Mouse (Mus musculus) mesoderm, embryonic 11.5 days (tissue): ENCODE measurements around the gene Celsr1.
A peak's percentile ranks its signal among the peaks of the same experiment; 100 is the strongest.

ENCODE experiments used
- DNase-seq: peaks from one replicate; pipeline ENCODE4 v3.0.0-alpha.2; 2012; ENCODE audit warnings: low read depth, low spot score

Celsr1 gene

GRCm38 (mm10) chr15:86033191-86033841, at the start of gene Celsr1:
Gene Celsr1 (minus strand): TSS chr15:86033777.
- DNase-seq = peak; percentile 69

- no peak for DNase-seq
Observed at GRCm38 (mm10) chr15:86083261-86083741, 49.7 kb upstream of the Celsr1 start.

- no peak for DNase-seq
Observed at GRCm38 (mm10) chr15:86082551-86082961, 49.0 kb upstream of the Celsr1 start.

- DNase-seq = no peak
Observed at GRCm38 (mm10) chr15:86081654-86082053, 48.1 kb upstream of the Celsr1 start.

- DNase-seq = no peak
Observed at GRCm38 (mm10) chr15:86080408-86080807, 46.8 kb upstream of the Celsr1 start.

- DNase-seq = no peak
Observed at GRCm38 (mm10) chr15:86079876-86080275, 46.3 kb upstream of the Celsr1 start.

GRCm38 (mm10) chr15:86079467-86079866, 45.9 kb upstream of the Celsr1 start:
- no peak for DNase-seq

- no peak for DNase-seq
Observed at GRCm38 (mm10) chr15:86078481-86079216, 45.1 kb upstream of the Celsr1 start.

- DNase-seq = no peak
Observed at GRCm38 (mm10) chr15:86077934-86078333, 44.4 kb upstream of the Celsr1 start.

- DNase-seq = no peak
Observed at GRCm38 (mm10) chr15:86076378-86076777, 42.8 kb upstream of the Celsr1 start.

GRCm38 (mm10) chr15:86076048-86076315, 42.4 kb upstream of the Celsr1 start:
- no peak for DNase-seq

GRCm38 (mm10) chr15:86075305-86076047, 41.9 kb upstream of the Celsr1 start:
- DNase-seq = no peak

GRCm38 (mm10) chr15:86074171-86074937, 40.8 kb upstream of the Celsr1 start:
- no peak for DNase-seq

GRCm38 (mm10) chr15:86071166-86071565, 37.6 kb upstream of the Celsr1 start:
- no peak for DNase-seq

GRCm38 (mm10) chr15:86070368-86070767, 36.8 kb upstream of the Celsr1 start:
- DNase-seq = no peak

GRCm38 (mm10) chr15:86069011-86069791, 35.6 kb upstream of the Celsr1 start:
- no peak for DNase-seq

GRCm38 (mm10) chr15:86067941-86068495, 34.4 kb upstream of the Celsr1 start:
- no peak for DNase-seq

GRCm38 (mm10) chr15:86067581-86067910, 34.0 kb upstream of the Celsr1 start:
- DNase-seq = no peak

GRCm38 (mm10) chr15:86066836-86067580, 33.4 kb upstream of the Celsr1 start:
- no peak for DNase-seq

- DNase-seq = no peak
Observed at GRCm38 (mm10) chr15:86065367-86065766, 31.8 kb upstream of the Celsr1 start.
